Mouse (Mus musculus) kidney, postnatal 0 days (tissue): ENCODE measurements around the gene Kif26b. TPM values are rescaled to one million over a fixed set of nuclear protein-coding genes. Genes with fewer than 3 reads are reported as not detected.

ENCODE experiments used
- ATAC-seq: fragments of 200-750 bp; cut with Nextera tagmentation; replicated peaks from 2 replicates; pipeline ENCODE4 v1.8.0; 2017; ENCODE audit warnings: low read depth, moderate number of reproducible peaks, moderate TSS enrichment, moderate library complexity; ENCODE audit not compliant: low FRiP score
- DNase-seq: peaks from one replicate; pipeline ENCODE4 v3.0.0-alpha.2; 2016; ENCODE audit warnings: low spot score
- H3K27ac ChIP-seq: fragments of 300-500 bp; sonication (generic); 2 replicates; pipeline ENCODE4 v1.5.1; 2014; ENCODE audit warnings: mild to moderate bottlenecking
- H3K27me3 ChIP-seq: fragments of 300-500 bp; sonication (generic); 2 replicates; pipeline ENCODE4 v1.6.1; 2014; ENCODE audit warnings: low read length, mixed read lengths; ENCODE audit not compliant: insufficient read depth
- H3K36me3 ChIP-seq: fragments of 300-500 bp; sonication (generic); 2 replicates; pipeline ENCODE4 v1.6.1; 2014; ENCODE audit warnings: low read length, mixed read lengths; ENCODE audit not compliant: insufficient read depth
- H3K4me1 ChIP-seq: fragments of 300-500 bp; sonication (generic); replicated peaks from 2 replicates; pipeline ENCODE4 v1.6.1; 2014; ENCODE audit warnings: antibody characterized with exemption, low read length, mixed read lengths; ENCODE audit not compliant: insufficient read depth
- H3K4me2 ChIP-seq: fragments of 300-500 bp; sonication (generic); 2 replicates; pipeline ENCODE4 v1.6.1; 2014; ENCODE audit warnings: mild to moderate bottlenecking, low read length, moderate library complexity, mixed read lengths
- H3K4me3 ChIP-seq: fragments of 300-500 bp; sonication (generic); replicated peaks from 2 replicates; pipeline ENCODE4 v1.5.1; 2014; ENCODE audit warnings: low read depth, low read length
- H3K9ac ChIP-seq: fragments of 300-500 bp; sonication (generic); 2 replicates; pipeline ENCODE4 v1.6.1; 2014; ENCODE audit warnings: low read depth, low read length
- H3K9me3 ChIP-seq: fragments of 300-500 bp; sonication (generic); replicated peaks from 2 replicates; pipeline ENCODE4 v1.6.1; 2016; ENCODE audit warnings: low read length, inconsistent platforms, mixed read lengths
- CTCF ChIP-seq: IDR thresholded peaks from 2 replicates; pipeline ENCODE4 v1.5.1; 2016; ENCODE audit warnings: antibody characterized with exemption, low read depth, mild to moderate bottlenecking, moderate library complexity
- WGBS: fragments of 180-500 bp; shearing (Covaris S2); extraction: QIAGEN DNeasy Blood & Tissue Kit; methylation state at CpG from one replicate; pipeline ENCODE4 v1.1.7; 2014; 5-methylcytosine and 5-hydroxymethylcytosine counted together
- polyA plus RNA-seq: library from polyadenylated mRNA; unstranded; fragments of >200 nt; fragmentation: Nextera tagmentation; extraction: Ambion mirVana; gene quantifications from 2 replicates; pipeline ENCODE4 v1.2.1, GENCODE M21; 2015

Kif26b gene
- polyA plus RNA-seq, 1 experiment from 2014 or later: 6.4 TPM

DNA sequence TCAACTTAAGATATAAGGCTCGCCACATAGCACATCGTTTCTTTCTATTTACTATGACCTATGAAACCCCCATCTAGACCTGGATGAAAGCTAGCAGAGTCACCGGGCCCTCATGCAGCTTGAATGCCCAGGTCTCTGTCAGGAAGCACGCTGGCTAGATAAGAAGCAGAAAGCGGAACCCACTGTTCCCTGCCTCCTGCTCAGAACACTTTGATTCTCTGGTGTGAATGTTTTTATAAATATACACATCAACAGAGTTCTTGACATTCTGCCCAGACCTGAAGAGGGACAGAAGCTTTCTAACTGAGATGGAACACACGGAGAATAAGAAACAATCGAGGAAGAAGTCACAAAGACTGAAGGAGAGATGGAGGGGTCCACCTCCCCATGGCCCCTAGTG is 311.4 kb downstream of the Kif26b start:
- H3K4me1 ChIP-seq: no peaks in the 10 kb centered on the region
- H3K4me3 ChIP-seq: no peak overlapping the region
- H3K36me3 ChIP-seq: no peaks in the 10 kb centered on the region
- DNase-seq (no peak), ATAC-seq (no peak)
- WGBS: 77% methylated on average over 7 of the region's 7 CpGs
- no peak for TF ChIP-seq CTCF
- H3K27me3 ChIP-seq: no peaks in the 10 kb centered on the region
- no peaks in the 10 kb centered on the region for H3K9me3 ChIP-seq
- H3K4me2 ChIP-seq: no peak overlapping the region
- no peak overlapping the region for H3K27ac ChIP-seq
- H3K9ac ChIP-seq: no peak overlapping the region

DNA sequence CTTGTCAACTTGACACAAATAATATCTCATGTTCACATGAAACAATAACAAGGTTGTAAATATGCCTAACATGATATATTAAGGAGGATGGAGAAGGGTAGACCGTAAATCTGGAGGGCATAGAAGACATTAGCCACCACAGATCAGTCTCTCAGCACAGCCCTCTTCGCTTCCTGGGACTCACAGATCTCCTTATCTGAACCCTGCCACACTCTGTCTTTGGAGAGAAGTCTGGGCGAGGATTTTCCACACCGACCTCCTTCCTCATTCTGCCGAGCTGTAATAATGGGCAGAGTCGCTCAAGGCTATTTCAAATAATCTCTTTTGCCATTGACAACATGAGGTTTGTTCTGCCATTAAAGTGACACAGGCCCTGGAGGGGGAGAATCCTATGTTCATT is 315.9 kb downstream of the Kif26b start:
- ATAC-seq (no peak), DNase-seq (no peak)
- no peaks in the 10 kb centered on the region for H3K36me3 ChIP-seq
- no peak overlapping the region for H3K4me2 ChIP-seq
- no peak overlapping the region for H3K27ac ChIP-seq
- 68% methylated on average over 6 of the region's 6 CpGs for WGBS
- H3K27me3 ChIP-seq: no peaks in the 10 kb centered on the region
- no peaks in the 10 kb centered on the region for H3K4me1 ChIP-seq
- no peak overlapping the region for H3K9ac ChIP-seq
- no peak overlapping the region for H3K4me3 ChIP-seq
- no peaks in the 10 kb centered on the region for H3K9me3 ChIP-seq
- no peak for TF ChIP-seq CTCF

DNA sequence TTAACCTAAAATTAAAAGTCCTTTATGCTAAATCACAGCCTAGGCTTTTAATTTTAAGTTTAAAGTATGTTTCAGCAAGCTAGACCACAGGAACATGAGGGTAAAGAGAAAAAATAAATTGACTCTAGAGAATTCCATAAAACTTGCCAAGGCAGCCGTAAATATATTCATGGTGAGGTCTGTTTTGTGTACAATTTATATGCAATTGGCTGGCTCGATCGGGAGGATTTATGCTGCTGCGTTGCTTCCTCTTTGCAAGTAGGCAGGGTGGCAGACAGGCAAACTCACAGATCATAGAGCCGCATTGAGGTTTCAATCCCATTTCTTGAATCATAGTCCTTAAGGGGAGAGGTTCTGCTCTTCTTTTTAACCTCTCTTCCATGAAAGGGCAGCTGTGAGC is 318.6 kb downstream of the Kif26b start:
- DNase-seq: no peak
- ATAC-seq: no peak
- WGBS: 58% methylated on average over 5 of the region's 5 CpGs
- TF ChIP-seq CTCF: no peak
- no peak overlapping the region for H3K27ac ChIP-seq
- no peak overlapping the region for H3K4me2 ChIP-seq
- H3K36me3 ChIP-seq: no peaks in the 10 kb centered on the region
- no peaks in the 10 kb centered on the region for H3K27me3 ChIP-seq
- H3K9me3 ChIP-seq: no peaks in the 10 kb centered on the region
- H3K4me1 ChIP-seq: no peaks in the 10 kb centered on the region
- H3K9ac ChIP-seq: no peak overlapping the region
- no peak overlapping the region for H3K4me3 ChIP-seq

DNA sequence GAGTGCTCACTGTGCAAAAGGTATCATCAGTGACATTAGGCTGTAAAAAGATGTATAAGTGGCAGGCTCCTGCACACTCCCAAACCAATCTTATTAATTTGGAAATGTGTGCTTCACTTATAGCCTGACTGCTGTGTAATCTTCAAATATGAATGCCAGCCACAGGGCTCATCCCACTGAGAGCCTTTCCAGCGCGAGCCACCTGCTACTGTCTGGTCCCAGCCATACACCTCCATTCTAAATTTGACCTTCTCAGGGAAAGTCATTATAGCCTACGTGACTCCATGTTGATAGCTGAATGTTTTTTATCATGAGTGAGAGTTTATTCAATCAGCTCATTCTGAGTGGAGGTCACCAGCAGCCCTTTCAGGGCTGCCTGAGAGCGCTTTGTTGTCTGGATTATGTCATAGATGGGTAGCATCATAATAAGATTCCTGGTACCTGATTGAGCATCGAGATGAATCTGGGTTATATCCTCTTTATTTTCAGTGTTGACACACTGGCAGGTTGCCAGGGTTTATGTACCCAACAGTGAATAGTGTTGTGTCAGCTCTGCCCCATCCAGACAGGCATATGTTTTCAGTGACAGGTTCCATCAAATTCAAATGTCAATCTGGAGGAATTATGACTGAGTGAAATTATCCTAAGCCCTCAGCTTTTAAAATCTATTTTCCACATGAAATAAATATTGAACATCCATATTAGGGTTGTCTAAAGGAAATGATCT is 319.6 kb downstream of the Kif26b start:
- no peak overlapping the region for H3K9ac ChIP-seq
- 88% methylated on average over 5 of the region's 5 CpGs for WGBS
- no peaks in the 10 kb centered on the region for H3K27me3 ChIP-seq
- H3K4me2 ChIP-seq: no peak overlapping the region
- ATAC-seq: no peak
- H3K9me3 ChIP-seq: no peaks in the 10 kb centered on the region
- DNase-seq: no peak
- TF ChIP-seq CTCF: no peak
- no peaks in the 10 kb centered on the region for H3K4me1 ChIP-seq
- no peaks in the 10 kb centered on the region for H3K36me3 ChIP-seq
- H3K27ac ChIP-seq: no peak overlapping the region
- no peak overlapping the region for H3K4me3 ChIP-seq

DNA sequence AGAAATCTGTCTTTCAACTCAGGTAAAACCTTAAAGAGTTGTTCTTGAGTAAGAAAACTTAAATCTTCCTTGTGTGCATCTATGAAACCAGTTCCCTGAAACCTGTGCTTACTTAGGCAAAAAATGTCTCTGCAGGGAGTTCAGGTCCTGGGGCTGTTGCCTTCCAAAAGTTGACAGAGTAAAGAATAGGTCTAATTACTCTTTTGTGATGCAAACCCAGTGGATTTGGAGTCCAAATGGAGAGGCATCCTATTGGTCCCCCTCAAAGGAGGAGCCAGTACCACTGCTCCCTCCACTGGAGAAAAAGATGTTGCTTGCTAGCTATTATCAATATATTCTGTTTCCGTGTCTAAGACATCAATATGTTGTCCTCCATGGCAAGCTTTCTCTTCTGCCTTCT is 321.6 kb downstream of the Kif26b start:
- Histone ChIP-seq H3K36me3 (no peaks in the 10 kb centered on the region), H3K9me3 (no peaks in the 10 kb centered on the region), H3K9ac (no peak overlapping the region), H3K27ac (no peak overlapping the region), H3K27me3 (no peaks in the 10 kb centered on the region), H3K4me2 (no peak overlapping the region), H3K4me3 (no peak overlapping the region), H3K4me1 (no peaks in the 10 kb centered on the region)
- no peak for DNase-seq
- ATAC-seq: no peak
- WGBS: 79% methylated on average over 1 of the region's 1 CpGs
- TF ChIP-seq CTCF: no peak

DNA sequence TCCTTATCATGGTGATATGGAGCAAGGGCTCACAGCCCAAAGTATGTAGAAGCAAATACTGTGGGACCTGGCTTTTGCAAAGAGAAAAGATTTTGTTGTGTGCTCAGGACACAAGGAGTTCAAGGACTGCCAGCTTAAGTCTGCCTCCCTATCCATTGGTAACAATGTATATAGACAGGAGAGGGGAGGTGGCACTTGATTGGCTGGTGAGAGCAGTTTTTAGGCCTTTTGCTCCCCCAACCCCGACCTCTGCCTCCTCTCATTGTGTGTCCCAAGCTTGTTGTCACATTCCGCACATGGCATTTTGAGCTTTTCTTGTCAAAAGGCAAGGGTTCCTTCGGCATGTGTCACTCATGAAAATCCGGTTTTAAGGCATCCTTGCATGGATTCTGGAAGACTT is 326.0 kb downstream of the Kif26b start:
- WGBS: 94% methylated on average over 4 of the region's 4 CpGs
- TF ChIP-seq CTCF: no peak
- H3K4me1 ChIP-seq: no peaks in the 10 kb centered on the region

DNA sequence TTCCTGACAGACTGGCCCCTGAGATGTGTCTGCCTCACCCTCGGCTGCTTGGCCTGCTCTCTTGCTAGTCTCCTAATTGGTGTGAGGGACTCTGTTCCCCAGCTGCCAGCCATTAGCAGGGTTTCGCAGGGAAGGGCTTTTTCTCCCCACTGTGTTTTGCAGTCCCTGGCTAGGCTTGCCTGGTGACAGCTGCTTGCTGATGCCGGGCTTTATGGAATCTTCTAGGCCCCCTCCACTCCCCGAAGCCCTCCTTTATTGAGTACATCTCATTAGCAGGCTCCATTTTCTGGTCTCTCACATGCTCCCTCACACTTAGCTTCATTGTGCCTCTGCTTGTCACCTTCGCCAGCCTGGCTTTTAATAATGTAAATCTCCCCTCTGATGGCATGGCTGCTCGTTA is 327.0 kb downstream of the Kif26b start:
- no peaks in the 10 kb centered on the region for H3K27me3 ChIP-seq
- no peaks in the 10 kb centered on the region for H3K9me3 ChIP-seq
- TF ChIP-seq CTCF: no peak
- WGBS: 77% methylated on average over 6 of the region's 6 CpGs
- no peak for DNase-seq
- no peaks in the 10 kb centered on the region for H3K36me3 ChIP-seq
- no peak overlapping the region for H3K27ac ChIP-seq
- no peak overlapping the region for H3K9ac ChIP-seq
- no peak for ATAC-seq
- no peak overlapping the region for H3K4me3 ChIP-seq
- no peaks in the 10 kb centered on the region for H3K4me1 ChIP-seq
- no peak overlapping the region for H3K4me2 ChIP-seq

More for the DNA sequence above, 326.0 kb downstream of the Kif26b start:
- ATAC-seq (no peak), DNase-seq (no peak)
- H3K4me3 ChIP-seq: no peak overlapping the region
- no peaks in the 10 kb centered on the region for H3K27me3 ChIP-seq
- H3K9me3 ChIP-seq: no peaks in the 10 kb centered on the region
- H3K27ac ChIP-seq: no peak overlapping the region
- no peak overlapping the region for H3K9ac ChIP-seq
- H3K36me3 ChIP-seq: no peaks in the 10 kb centered on the region
- H3K4me2 ChIP-seq: no peak overlapping the region
